Mouse (Mus musculus): ENCODE measurements around the gene Nos1ap. TPM values are rescaled to one million over a fixed set of nuclear protein-coding genes. Genes with fewer than 3 reads are reported as not detected.

Nos1ap gene
- polyA plus RNA-seq, 1 experiment from 2014 or later, result 7.8 TPM

GRCm38 (mm10) chr1:170346266-170346665, 243.4 kb downstream of the Nos1ap start:
- DNase-seq (ENCODE audit: low spot score, missing footprints) (no peak), ATAC-seq (ENCODE audit: low FRiP score) (no peak)
- no peak overlapping the region for H3K4me2 ChIP-seq
- H3K9ac ChIP-seq (ENCODE audit: low read length), result no peak overlapping the region
- no peaks in the 10 kb centered on the region for H3K36me3 ChIP-seq (ENCODE audit: control insufficient read depth, insufficient read depth, low read length)
- H3K27me3 ChIP-seq (ENCODE audit: control insufficient read depth, insufficient read depth, low read length), result no peaks in the 10 kb centered on the region
- no peak overlapping the region for H3K27ac ChIP-seq (ENCODE audit: low read depth, low read length)
- 0 out of 2 replicates have a peak, but pooled peaks cover 2% of the 10 kb centered on the region for H3K4me1 ChIP-seq (ENCODE audit: control insufficient read depth, insufficient read depth, low read length)
- 83% methylated on average over 3 of the region's 3 CpGs for WGBS
- H3K9me3 ChIP-seq (ENCODE audit: control insufficient read depth, low read length), result no peaks in the 10 kb centered on the region
- H3K4me3 ChIP-seq (ENCODE audit: low read depth, low read length), result no peak overlapping the region

GRCm38 (mm10) chr1:170343906-170344305, 245.8 kb downstream of the Nos1ap start:
- no peaks in the 10 kb centered on the region for H3K27me3 ChIP-seq (ENCODE audit: control insufficient read depth, insufficient read depth, low read length)
- ATAC-seq (ENCODE audit: low FRiP score) (no peak), DNase-seq (ENCODE audit: low spot score, missing footprints) (no peak)
- H3K4me3 ChIP-seq (ENCODE audit: low read depth, low read length), result no peak overlapping the region
- H3K36me3 ChIP-seq (ENCODE audit: control insufficient read depth, insufficient read depth, low read length), result no peaks in the 10 kb centered on the region
- H3K27ac ChIP-seq (ENCODE audit: low read depth, low read length), result no peak overlapping the region
- 95% methylated on average over 4 of the region's 4 CpGs for WGBS
- no peak overlapping the region for H3K4me2 ChIP-seq
- H3K4me1 ChIP-seq (ENCODE audit: control insufficient read depth, insufficient read depth, low read length), result 0 out of 2 replicates have a peak, but pooled peaks cover 2% of the 10 kb centered on the region
- H3K9me3 ChIP-seq (ENCODE audit: control insufficient read depth, low read length), result no peaks in the 10 kb centered on the region
- no peak overlapping the region for H3K9ac ChIP-seq (ENCODE audit: low read length)

GRCm38 (mm10) chr1:170343081-170343480, 246.6 kb downstream of the Nos1ap start:
- 0 out of 2 replicates have a peak, but pooled peaks cover 2% of the 10 kb centered on the region for H3K4me1 ChIP-seq (ENCODE audit: control insufficient read depth, insufficient read depth, low read length)
- H3K36me3 ChIP-seq (ENCODE audit: control insufficient read depth, insufficient read depth, low read length), result no peaks in the 10 kb centered on the region
- 52% methylated on average over 8 of the region's 8 CpGs for WGBS
- no peaks in the 10 kb centered on the region for H3K27me3 ChIP-seq (ENCODE audit: control insufficient read depth, insufficient read depth, low read length)
- H3K9ac ChIP-seq (ENCODE audit: low read length), result no peak overlapping the region
- H3K9me3 ChIP-seq (ENCODE audit: control insufficient read depth, low read length), result no peaks in the 10 kb centered on the region
- no peak overlapping the region for H3K4me3 ChIP-seq (ENCODE audit: low read depth, low read length)
- no peak for ATAC-seq (ENCODE audit: low FRiP score)
- no peak for DNase-seq (ENCODE audit: low spot score, missing footprints)
- no peak overlapping the region for H3K4me2 ChIP-seq
- H3K27ac ChIP-seq (ENCODE audit: low read depth, low read length), result no peak overlapping the region

- ATAC-seq (ENCODE audit: low FRiP score) (no peak), DNase-seq (ENCODE audit: low spot score, missing footprints) (no peak)
- Histone ChIP-seq H3K4me2 (no peak overlapping the region), H3K27me3 (ENCODE audit: control insufficient read depth, insufficient read depth, low read length) (no peaks in the 10 kb centered on the region), H3K4me3 (ENCODE audit: low read depth, low read length) (no peak overlapping the region), H3K27ac (ENCODE audit: low read depth, low read length) (no peak overlapping the region), H3K9me3 (ENCODE audit: control insufficient read depth, low read length) (no peaks in the 10 kb centered on the region), H3K36me3 (ENCODE audit: control insufficient read depth, insufficient read depth, low read length) (no peaks in the 10 kb centered on the region), H3K9ac (ENCODE audit: low read length) (no peak overlapping the region), H3K4me1 (ENCODE audit: control insufficient read depth, insufficient read depth, low read length) (0 out of 2 replicates have a peak, but pooled peaks cover 2% of the 10 kb centered on the region)
- WGBS, result 93% methylated on average over 3 of the region's 3 CpGs
These were observed 249.7 kb downstream of the Nos1ap start for GRCm38 (mm10) chr1:170339943-170340342.

- Histone ChIP-seq H3K36me3 (ENCODE audit: control insufficient read depth, insufficient read depth, low read length) (no peaks in the 10 kb centered on the region), H3K27ac (ENCODE audit: low read depth, low read length) (no peak overlapping the region), H3K9me3 (ENCODE audit: control insufficient read depth, low read length) (no peaks in the 10 kb centered on the region), H3K27me3 (ENCODE audit: control insufficient read depth, insufficient read depth, low read length) (no peaks in the 10 kb centered on the region), H3K9ac (ENCODE audit: low read length) (no peak overlapping the region), H3K4me3 (ENCODE audit: low read depth, low read length) (no peak overlapping the region), H3K4me1 (ENCODE audit: control insufficient read depth, insufficient read depth, low read length) (no peaks in the 10 kb centered on the region), H3K4me2 (no peak overlapping the region)
- WGBS, result 68% methylated on average over 4 of the region's 4 CpGs
- DNase-seq (ENCODE audit: low spot score, missing footprints) (no peak), ATAC-seq (ENCODE audit: low FRiP score) (no peak)
These were observed 256.9 kb downstream of the Nos1ap start for GRCm38 (mm10) chr1:170332775-170333174.

GRCm38 (mm10) chr1:170331926-170332325, 257.7 kb downstream of the Nos1ap start:
- 73% methylated on average over 6 of the region's 6 CpGs for WGBS
- H3K36me3 ChIP-seq (ENCODE audit: control insufficient read depth, insufficient read depth, low read length), result no peaks in the 10 kb centered on the region
- H3K4me1 ChIP-seq (ENCODE audit: control insufficient read depth, insufficient read depth, low read length), result no peaks in the 10 kb centered on the region
- H3K27me3 ChIP-seq (ENCODE audit: control insufficient read depth, insufficient read depth, low read length), result no peaks in the 10 kb centered on the region
- ATAC-seq (ENCODE audit: low FRiP score) (no peak), DNase-seq (ENCODE audit: low spot score, missing footprints) (no peak)
- H3K4me2 ChIP-seq, result no peak overlapping the region
- no peak overlapping the region for H3K27ac ChIP-seq (ENCODE audit: low read depth, low read length)
- H3K9ac ChIP-seq (ENCODE audit: low read length), result no peak overlapping the region
- no peak overlapping the region for H3K4me3 ChIP-seq (ENCODE audit: low read depth, low read length)
- no peaks in the 10 kb centered on the region for H3K9me3 ChIP-seq (ENCODE audit: control insufficient read depth, low read length)

GRCm38 (mm10) chr1:170325277-170325676, 264.4 kb downstream of the Nos1ap start:
- Histone ChIP-seq H3K4me2 (no peak overlapping the region), H3K4me1 (ENCODE audit: control insufficient read depth, insufficient read depth, low read length) (no peaks in the 10 kb centered on the region), H3K9me3 (ENCODE audit: control insufficient read depth, low read length) (no peaks in the 10 kb centered on the region), H3K27ac (ENCODE audit: low read depth, low read length) (no peak overlapping the region), H3K9ac (ENCODE audit: low read length) (no peak overlapping the region), H3K4me3 (ENCODE audit: low read depth, low read length) (no peak overlapping the region), H3K27me3 (ENCODE audit: control insufficient read depth, insufficient read depth, low read length) (no peaks in the 10 kb centered on the region), H3K36me3 (ENCODE audit: control insufficient read depth, insufficient read depth, low read length) (no peaks in the 10 kb centered on the region)
- DNase-seq (ENCODE audit: low spot score, missing footprints) (no peak), ATAC-seq (ENCODE audit: low FRiP score) (no peak)
- WGBS, result 84% methylated on average over 4 of the region's 4 CpGs

- no peak overlapping the region for H3K27ac ChIP-seq (ENCODE audit: low read depth, low read length)
- H3K4me3 ChIP-seq (ENCODE audit: low read depth, low read length), result no peak overlapping the region
- H3K4me1 ChIP-seq (ENCODE audit: control insufficient read depth, insufficient read depth, low read length), result no peaks in the 10 kb centered on the region
- H3K36me3 ChIP-seq (ENCODE audit: control insufficient read depth, insufficient read depth, low read length), result no peaks in the 10 kb centered on the region
- ATAC-seq (ENCODE audit: low FRiP score), result no peak
- H3K9ac ChIP-seq (ENCODE audit: low read length), result no peak overlapping the region
- peak; percentile 72 for DNase-seq (ENCODE audit: low spot score, missing footprints)
- no peaks in the 10 kb centered on the region for H3K27me3 ChIP-seq (ENCODE audit: control insufficient read depth, insufficient read depth, low read length)
- 96% methylated on average over 1 of the region's 1 CpGs for WGBS
- no peaks in the 10 kb centered on the region for H3K9me3 ChIP-seq (ENCODE audit: control insufficient read depth, low read length)
- no peak overlapping the region for H3K4me2 ChIP-seq
These were observed 265.3 kb downstream of the Nos1ap start for GRCm38 (mm10) chr1:170324312-170324711.

GRCm38 (mm10) chr1:170323001-170323400, 266.7 kb downstream of the Nos1ap start:
- no peak overlapping the region for H3K4me2 ChIP-seq
- 91% methylated on average over 10 of the region's 10 CpGs for WGBS
- H3K4me3 ChIP-seq (ENCODE audit: low read depth, low read length), result no peak overlapping the region

GRCm38 (mm10) chr1:170322046-170322445, 267.6 kb downstream of the Nos1ap start:
- no peak overlapping the region for H3K4me3 ChIP-seq (ENCODE audit: low read depth, low read length)
- H3K4me1 ChIP-seq (ENCODE audit: control insufficient read depth, insufficient read depth, low read length), result no peaks in the 10 kb centered on the region
- H3K36me3 ChIP-seq (ENCODE audit: control insufficient read depth, insufficient read depth, low read length), result no peaks in the 10 kb centered on the region
- DNase-seq (ENCODE audit: low spot score, missing footprints) (no peak), ATAC-seq (ENCODE audit: low FRiP score) (no peak)
- no peak overlapping the region for H3K27ac ChIP-seq (ENCODE audit: low read depth, low read length)
- no peak overlapping the region for H3K9ac ChIP-seq (ENCODE audit: low read length)
- 86% methylated on average over 2 of the region's 2 CpGs for WGBS
- no peak overlapping the region for H3K4me2 ChIP-seq
- no peaks in the 10 kb centered on the region for H3K9me3 ChIP-seq (ENCODE audit: control insufficient read depth, low read length)
- no peaks in the 10 kb centered on the region for H3K27me3 ChIP-seq (ENCODE audit: control insufficient read depth, insufficient read depth, low read length)

More at GRCm38 (mm10) chr1:170323001-170323400, 266.7 kb downstream of the Nos1ap start:
- Histone ChIP-seq H3K27me3 (ENCODE audit: control insufficient read depth, insufficient read depth, low read length) (no peaks in the 10 kb centered on the region), H3K4me1 (ENCODE audit: control insufficient read depth, insufficient read depth, low read length) (no peaks in the 10 kb centered on the region), H3K36me3 (ENCODE audit: control insufficient read depth, insufficient read depth, low read length) (no peaks in the 10 kb centered on the region), H3K27ac (ENCODE audit: low read depth, low read length) (no peak overlapping the region), H3K9me3 (ENCODE audit: control insufficient read depth, low read length) (no peaks in the 10 kb centered on the region), H3K9ac (ENCODE audit: low read length) (no peak overlapping the region)
- ATAC-seq (ENCODE audit: low FRiP score) (no peak), DNase-seq (ENCODE audit: low spot score, missing footprints) (no peak)

Data from midbrain, embryonic 11.5 days (tissue).